Mouse (Mus musculus): ENCODE data around the gene Shank2.
A peak's percentile ranks its signal among the peaks of the same experiment; 100 is the strongest.

Shank2 gene

DNA sequence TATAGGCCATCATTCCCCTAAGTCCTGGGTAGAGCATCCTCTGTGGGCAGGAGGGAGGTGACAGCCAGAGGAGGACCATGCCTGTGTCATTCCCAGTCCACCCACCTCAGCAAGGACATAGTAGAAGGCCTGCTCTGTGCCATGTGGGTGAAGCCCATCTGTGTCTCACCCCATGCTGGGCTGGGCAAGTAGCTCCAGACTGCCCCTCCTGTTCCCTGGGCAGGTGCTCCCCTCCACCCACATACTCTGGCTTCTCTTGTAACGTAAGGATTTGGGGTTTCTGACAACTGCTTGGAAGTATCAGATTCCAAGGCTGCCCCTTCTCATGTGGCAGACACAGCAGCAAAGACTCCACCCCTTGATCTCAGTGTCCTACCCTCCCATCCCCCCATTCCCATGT, 227.7 kb downstream of the Shank2 start:
- no peak for DNase-seq (ENCODE audit: low spot score)

DNA sequence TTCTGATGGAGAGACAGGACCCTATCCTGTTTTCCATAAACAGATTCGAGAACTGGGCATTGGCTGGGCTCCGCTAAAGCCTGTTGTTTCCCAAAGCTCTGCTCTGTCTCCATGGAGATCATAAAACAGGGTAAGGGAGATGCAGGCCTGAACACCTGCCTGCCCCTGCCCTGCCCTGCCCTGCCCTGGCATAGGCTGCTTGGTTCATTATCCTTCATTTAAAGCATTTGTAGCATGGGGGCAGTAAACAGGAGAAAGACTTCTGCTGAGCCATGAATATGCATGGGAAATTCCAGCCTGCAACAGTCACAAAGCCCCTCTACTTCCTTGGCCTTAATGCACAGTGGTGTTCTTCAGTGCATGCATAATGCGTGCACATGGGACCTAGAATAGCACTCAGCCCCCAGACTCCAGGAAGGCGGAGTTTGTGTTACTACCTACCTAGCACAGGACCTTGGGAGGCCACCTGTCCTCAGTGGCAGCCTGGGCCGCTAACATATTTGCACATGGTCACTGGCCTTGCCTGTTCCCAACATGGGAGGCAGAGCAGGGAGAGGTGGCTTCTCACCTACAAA, 230.5 kb downstream of the Shank2 start:
- DNase-seq (ENCODE audit: low spot score), result no peak

DNA sequence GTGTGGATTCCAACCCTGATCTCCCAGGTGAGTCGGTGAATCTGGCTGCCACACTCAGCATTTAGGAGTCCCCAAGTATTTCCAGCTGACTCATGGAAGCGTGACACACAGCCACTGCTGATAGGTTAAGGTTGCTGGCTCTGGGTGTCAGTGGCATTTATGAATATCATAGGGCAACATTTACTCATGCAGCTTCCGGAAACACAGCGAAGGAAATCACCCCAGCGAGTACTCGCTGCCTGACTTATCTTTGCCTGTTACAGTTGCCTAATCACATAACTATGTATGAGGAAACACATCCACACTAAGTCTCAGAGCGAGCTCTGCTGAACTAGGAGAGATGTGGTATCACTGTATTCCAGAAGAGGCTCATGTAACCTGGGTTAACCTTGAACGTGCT, 231.8 kb downstream of the Shank2 start:
- no peak for DNase-seq (ENCODE audit: low spot score)

DNA sequence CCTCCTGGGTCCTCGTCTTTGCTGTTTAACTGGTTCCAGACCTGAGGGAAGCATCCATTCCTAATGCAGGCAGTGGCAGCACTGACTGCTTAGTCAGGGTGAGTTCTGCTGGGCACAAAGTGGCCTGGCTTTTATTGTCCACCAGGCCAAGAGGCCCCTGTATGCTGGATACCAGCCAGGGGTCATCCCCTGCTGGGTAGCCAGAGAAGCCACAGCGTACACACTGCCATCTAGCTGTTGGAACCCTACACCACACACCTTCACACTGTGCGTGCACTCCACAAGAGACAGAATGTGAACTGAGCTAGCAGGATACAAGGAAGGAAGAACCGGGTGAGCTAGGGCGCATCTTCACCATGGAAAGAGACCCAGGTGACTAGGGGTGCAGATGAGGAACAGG, 233.1 kb downstream of the Shank2 start:
- no peak for DNase-seq (ENCODE audit: low spot score)

DNA sequence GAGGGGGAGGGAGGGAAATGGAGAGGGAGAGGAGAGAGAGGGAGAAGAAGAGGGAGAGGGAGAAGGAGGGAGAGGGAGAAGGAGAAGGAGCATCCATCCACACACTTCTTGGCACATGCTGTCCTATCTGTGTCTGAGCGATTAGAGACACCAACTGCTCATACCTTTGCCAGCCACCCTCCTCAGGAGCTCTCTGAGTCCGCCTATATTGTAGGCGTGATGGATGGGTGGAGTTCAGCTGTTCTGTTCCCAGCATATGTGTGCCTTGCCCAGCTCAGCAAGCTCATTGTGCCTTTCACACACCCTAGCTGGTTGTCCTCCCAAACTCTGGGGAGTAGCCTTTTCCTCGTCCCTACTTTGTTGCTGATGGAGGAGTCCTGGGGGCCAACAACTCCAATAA, 233.8 kb downstream of the Shank2 start:
- no peak for DNase-seq (ENCODE audit: low spot score)

DNA sequence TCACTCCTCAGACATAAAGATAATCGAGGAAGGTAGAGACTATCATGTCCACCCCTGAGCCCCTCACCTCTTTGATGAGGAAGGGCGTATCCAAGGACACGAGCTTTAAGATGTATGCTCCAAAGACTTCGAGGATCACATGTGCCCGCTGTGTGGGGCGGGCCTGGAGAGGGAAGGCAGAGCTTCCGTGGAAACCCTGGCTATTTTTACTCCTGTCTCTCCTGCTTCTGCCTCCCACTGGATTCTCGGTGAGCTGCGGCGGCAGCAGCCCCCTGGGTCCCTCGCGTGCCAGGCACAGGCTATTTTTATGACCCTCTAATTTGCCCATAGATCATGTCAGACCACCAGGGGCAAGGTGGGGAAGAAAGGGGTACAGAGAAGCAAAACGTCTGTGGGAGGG, 235.1 kb downstream of the Shank2 start:
- no peak for DNase-seq (ENCODE audit: low spot score)

DNA sequence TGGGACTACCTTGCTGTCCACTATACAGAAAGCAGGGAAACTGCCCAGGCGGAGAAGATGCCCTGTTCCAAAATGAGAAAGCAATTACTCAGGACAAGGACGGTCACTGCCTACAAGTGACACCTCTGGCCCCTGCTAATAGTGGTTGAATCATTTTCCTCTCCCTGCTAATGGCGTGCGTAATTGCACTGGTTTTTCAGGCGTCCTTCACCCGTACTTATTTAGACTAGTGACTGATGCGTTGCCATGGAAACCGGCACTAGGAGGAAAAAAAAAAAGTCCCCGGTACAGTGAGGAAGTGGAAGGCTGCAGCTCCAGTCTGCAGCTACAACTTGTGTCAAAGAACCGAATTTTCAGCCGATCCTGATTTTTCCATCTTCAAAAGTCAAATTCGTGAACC, 236.7 kb downstream of the Shank2 start:
- peak; percentile 58 for DNase-seq (ENCODE audit: low spot score)

DNA sequence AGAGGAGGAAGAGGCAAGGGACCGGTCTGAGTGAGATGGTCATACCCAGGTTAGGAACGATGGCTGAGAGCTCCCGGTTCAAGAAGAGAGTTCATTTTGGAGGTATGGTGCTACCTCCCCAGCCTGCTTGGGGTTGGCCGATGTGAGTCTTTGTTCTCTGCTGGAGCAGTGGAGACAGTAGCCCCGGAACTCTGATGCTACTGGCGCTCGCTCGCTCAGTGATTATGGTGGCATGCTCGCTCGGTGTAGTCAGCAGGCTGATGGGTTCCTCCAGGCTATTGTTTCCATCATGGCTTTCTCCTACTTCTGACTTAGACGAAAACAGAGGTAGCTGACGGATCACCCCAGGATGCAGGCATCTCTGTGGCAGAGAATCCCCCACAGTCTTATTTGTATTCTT, 237.3 kb downstream of the Shank2 start:
- no peak for DNase-seq (ENCODE audit: low spot score)

DNA sequence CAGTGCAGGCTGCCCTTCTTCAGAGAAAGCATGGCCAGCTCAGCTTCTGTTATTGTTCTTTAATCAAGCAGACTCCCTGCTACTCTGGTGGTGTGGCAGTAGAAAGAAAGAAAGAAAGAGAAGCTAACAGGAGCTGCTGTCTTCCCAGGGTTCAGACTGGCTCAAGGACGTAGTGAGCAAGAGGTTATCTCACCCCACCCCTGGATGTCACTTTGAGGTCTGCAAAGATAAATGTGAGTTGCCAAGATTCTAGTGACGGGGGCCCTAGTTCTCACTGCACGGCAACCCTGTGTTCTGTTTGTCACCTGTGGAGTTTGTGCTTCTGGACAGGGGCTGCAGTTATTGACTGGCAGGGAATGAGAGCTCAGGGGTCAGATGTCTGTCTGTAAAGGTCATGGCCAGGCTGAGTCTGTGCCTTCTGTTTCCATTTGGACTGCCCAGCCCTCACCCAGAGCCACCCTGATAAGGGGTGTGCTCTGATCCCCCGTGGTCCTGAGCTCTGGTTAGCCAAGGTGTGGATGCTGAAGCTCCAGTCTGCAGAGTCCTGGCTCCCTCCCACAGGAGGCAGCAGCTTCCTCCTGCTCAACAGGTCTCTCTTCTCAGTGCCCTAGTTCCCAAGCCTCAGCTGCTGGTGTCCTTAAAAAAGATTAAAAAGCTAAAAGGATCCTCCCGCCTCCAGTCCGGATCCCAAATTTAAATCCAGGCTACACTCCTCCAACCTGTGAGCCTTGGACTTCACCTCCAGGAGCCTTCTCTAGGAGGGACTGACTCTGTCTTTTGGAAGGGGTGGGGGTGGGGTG, 238.0 kb downstream of the Shank2 start:
- no peak for DNase-seq (ENCODE audit: low spot score)

DNA sequence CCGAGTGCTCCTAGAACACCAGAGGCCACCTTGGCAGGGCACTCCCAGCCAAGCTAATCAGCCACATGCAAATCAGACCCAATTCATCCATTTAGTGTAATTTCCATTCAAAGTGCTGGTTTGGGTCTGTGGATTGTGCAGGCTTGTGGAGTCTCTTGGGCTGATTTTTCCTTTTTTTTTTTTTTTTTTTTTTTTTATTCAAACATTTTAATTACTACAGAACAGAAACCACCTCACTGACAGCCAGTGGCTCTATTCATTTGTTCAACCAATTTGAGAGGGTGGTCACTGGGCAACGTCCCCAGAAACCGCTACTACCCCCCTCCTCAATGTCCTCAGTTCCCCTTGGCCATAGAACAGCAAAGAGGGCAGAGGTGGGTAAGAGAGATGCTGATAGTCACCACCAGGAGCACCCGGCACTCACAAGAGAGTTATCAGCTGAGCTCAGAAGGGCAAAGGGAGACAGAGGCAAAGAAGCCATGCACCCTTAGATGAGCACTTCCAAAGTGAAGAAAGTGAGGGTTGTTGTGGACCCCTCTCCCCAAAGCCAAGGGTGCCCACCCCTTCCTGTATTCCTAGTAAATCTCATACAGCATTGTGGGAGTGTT, 239.1 kb downstream of the Shank2 start:
- DNase-seq (ENCODE audit: low spot score), result no peak

DNA sequence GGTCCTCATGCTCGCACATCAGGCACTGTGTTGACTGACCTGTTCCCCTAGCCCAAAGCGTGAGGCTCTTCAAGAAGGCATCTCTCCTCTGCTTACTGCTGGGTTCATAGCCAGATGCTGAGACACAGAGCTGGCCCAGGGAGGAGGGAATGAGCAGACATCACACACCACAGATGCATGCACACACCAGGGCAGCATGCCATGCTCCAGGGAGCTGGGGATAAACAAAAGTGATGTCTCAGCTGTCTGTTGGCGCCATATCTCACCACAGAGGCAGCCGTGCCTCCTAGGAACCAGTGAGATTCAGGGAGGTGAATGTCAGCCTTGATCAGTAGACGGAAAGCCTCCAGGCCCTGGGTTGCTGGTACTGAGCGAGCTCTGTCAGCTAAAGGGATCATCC, 242.5 kb downstream of the Shank2 start:
- DNase-seq (ENCODE audit: low spot score), result no peak

DNA sequence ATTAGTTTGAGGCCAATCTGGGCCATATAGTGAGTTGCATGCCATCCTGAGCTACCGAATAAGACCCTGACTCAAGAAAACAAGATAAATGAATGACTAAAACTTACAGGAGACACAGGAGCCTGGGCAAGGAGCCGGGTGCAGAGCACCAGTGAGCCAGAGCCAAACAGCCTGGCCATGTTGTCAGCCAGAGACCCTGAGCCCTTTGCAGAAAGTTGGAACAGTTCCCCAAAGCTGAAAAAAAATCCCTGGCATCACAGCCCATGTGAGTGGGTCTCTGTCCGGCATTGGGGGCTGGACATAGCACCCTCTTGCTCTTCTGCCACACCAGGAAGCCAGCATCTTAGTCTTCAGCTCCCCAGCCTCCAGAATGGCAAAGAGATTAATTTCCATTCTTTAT, 244.5 kb downstream of the Shank2 start:
- DNase-seq (ENCODE audit: low spot score), result no peak

DNA sequence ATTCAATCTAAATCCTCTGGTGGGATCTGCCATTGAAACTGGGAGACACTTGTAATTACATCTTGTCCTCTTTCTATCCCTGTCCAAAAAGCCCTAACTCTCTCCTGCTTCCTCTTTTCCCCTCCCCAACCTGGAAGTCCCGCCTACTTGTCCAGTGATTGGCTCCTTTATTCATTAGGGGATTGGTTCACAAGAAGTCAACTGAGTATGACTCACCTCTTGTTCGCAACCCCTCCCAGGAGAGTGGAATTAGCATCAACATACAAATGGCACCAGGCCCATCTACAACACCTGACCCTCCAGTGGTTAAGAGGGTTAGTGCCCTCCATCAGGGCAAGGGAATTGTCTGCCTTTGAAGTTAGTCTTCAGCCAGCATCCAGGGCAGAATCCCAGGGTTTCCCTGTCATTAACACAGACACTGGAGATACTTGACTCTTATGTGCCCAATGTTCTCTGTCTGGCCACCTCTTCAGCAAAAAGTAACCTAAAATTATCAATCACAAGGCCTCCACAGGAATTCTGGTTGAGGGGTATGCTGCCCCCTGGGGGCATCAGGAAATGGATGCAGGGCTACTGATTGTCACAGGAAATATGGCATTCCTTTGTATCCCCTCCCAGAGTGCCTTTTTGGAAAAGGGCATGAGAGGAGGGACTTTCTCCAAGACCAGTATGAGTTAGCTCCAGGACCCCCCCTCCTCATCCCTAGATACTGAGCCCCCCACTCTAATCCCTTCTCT, 247.1 kb downstream of the Shank2 start:
- DNase-seq (ENCODE audit: low spot score), result no peak

DNA sequence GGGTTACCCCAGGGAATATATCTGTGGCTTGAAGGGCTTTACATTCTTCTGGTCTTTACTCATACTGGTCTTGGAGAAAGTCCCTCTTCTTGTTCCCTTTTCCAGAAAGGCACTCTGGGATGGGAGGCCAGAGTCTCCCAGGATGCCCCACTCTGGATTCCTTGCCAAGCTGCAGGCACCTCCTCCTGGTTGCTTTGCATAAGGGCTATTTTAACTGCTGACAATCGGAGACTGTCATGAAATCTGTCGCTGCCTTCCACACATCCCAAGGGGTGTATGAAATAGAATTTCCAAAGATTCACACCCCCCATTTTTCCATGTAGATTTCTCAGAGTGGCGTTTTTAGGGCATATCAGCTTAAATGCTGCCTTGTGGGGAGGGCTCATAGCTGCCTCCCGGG, 249.1 kb downstream of the Shank2 start:
- no peak for DNase-seq (ENCODE audit: low spot score)

DNA sequence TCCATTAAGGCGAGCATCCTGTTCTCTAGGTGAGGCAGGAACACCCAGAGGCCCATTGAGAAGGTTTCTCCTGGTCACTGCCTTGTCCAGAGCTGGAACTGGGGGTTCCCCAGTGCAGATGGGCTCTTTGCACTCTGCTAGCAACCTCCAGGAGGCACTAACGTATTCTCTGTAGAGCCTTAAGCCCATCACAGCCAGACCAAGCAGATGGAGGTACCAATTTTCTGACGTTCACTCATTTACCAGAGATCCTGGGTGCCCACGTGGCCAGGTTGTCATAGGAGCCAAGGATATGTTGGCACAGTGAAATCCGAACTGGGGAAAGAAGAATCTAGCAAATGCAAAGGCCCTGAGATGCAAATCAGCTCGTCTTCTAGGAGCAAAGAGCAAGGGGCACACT, 249.5 kb downstream of the Shank2 start:
- no peak for DNase-seq (ENCODE audit: low spot score)

DNA sequence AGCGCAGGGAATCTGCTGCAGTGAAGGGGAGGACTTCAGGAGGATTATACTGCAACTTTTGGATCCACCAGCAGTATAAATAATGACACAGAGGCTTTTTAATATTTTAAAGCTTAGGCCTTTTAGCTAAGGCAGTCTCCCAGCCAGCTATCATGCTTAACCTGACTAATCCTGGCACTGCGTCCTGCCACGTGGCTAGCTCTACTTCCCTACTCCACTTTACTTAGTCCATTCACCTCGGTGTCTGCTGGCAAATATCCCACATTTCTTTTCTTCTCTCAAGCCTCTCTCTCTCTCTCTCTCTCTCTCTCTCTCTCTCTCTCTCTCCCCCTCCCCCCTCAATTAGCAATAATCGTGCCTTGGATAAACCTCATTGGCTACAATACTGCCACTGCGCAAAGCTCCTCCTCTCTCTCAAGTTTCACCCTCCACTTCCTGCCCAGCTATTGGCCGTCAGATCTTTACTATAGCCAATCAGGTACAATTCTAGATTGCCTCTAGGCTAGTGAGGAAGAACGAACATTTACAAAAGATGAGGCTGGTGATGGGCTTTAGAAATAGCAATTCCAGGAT, 253.0 kb downstream of the Shank2 start:
- DNase-seq (ENCODE audit: low spot score), result no peak

DNA sequence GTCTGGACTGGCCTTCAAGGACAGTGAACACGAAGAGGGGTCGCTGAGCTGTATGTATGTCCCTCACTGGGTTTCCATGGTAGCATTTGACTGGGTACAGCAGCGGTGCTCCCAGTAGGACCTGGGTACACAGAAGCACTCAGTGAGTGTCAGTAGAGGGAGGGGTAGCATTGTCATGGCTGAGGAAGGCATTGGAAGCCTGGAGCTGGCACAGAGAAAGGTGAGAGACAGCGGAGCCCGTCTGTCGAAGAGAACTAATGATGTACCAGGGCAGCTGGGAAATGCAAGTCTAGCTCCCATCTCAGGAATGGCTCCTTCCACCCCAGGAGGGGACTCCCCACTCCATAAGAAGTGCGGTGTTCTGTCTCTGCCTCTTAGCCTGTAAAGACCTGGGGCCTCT, 256.1 kb downstream of the Shank2 start:
- DNase-seq (ENCODE audit: low spot score), result no peak

DNA sequence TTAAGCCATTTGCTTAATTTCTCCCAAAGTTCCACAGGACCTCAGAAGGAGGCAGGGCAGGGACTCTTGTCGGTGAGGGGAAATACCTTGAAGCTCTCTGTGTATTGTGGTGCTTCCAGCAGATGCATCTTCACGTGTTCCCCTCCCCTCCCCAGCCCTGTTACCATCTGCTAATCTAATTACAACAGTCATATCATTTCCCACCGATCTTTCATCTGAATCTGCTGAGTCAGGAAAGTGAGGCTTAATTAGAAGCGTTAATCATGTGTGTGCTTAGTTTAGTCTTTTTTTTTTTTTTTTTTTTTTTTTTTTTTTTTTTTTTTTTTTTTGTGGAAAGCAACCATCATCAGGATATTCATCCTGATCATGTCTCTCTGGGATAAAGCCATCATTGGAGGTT, 256.6 kb downstream of the Shank2 start:
- no peak for DNase-seq (ENCODE audit: low spot score)

DNA sequence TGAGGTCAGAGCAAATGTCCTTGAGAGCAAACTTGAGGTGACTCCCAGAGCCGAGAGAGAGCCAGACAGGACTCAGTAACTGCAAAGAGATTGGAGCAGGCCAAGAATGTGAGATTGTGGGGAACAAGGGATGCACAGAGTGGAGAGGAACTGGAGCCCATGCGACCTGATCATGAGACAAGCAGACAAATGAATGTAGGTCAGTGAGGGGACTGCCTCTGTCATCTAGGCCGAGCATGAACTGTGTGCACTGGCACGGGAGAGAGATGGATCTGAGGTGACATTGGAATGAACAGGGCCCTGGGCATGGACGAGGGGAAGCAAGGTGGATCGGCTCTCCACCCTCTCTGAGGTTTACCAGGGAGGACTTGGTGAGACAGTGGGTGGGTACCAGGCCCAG, 260.9 kb downstream of the Shank2 start:
- DNase-seq (ENCODE audit: low spot score), result no peak

DNA sequence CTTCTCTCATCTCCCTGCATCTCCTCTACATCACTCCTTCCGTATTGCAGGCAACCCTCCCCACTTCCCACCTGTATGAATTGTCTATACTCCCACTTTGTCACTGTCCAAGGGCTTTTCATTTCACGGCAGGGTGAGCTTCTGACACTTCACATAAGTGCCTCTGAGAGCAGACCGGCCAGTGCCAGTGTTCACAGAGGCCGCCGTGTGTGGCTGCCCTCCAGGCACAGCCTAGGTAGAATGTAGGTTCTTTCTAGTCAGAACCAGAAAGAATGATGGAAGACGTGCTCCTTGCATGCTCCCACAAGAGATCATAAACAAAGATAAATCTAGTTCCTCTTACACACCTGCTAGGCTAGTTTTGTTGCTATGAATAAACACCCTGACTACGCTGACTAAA, 265.0 kb downstream of the Shank2 start:
- DNase-seq (ENCODE audit: low spot score), result no peak

DNA sequence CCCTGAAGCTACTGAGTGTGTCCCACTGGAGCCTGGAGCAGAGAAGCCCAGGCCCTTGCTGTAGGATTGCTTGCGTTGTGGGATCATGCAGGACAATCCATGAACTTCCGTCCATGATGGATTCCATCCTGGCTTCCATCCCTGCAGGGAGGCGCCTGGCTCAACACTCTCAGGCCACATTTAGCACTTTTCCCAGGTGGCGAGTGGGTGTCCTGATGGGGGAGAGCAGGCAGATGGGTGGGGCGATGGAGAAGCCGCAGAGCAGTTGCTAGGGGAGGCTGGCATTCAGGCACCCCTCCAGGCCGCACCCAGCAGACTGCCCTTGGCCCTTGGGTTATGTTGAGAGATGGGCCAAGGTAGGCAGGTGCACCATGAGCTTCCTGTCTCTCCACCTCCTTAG, 266.6 kb downstream of the Shank2 start:
- no peak for DNase-seq (ENCODE audit: low spot score)

DNA sequence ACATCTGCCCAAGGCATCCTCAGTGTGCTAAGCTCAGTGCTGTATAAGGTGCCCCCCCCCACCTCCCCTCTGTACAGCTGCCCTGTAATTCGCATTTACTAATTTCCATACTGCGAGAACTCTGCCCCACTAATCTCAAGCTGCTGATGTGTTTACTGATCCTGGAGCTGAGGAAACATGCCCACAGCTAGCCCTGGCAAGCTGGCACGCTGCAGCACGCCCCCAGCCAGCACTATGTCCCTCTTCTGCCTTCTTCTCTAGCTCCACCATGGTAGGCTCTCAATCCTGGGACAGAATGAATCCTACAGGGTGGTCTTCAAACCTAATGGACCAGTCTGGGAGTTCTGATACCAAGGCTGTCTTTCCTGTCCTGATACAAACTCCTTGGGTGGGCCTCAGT, 267.1 kb downstream of the Shank2 start:
- no peak for DNase-seq (ENCODE audit: low spot score)

DNA sequence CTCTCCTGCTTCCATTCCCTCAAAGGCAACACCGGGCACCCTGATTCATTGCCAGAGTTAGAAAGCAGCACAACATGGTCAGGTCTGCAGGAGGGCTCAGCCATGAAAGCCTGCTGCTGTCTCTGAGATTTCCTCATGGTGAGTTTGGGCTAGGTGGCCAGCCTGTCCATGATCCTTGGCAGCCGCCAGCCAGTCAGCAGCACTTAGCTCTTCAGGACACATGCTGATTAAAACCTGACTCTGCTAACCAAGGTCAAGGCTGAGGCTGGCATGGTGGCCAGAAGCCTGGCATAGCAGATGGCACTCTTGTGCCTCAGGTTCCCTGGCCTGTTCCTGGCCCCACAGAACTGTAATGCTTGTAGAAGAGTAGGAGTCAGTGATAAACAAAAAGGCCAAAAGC, 269.3 kb downstream of the Shank2 start:
- no peak for DNase-seq (ENCODE audit: low spot score)

Measured in ovary, adult 18-20 months (tissue).